Mouse (Mus musculus) midbrain, embryonic 14.5 days (tissue): ENCODE measurements around the gene Atxn1. TPM values are rescaled to one million over a fixed set of nuclear protein-coding genes. Genes with fewer than 3 reads are reported as not detected.

ENCODE experiments used
- ATAC-seq: fragments of 200-750 bp; cut with Nextera tagmentation; 2 replicates; pipeline ENCODE4 v1.8.0; 2017; ENCODE audit warnings: moderate number of reproducible peaks, moderate library complexity; ENCODE audit not compliant: low FRiP score, low TSS enrichment
- DNase-seq: peaks from one replicate; pipeline ENCODE4 v3.0.0-alpha.2; 2015
- H3K27ac ChIP-seq: fragments of 300-500 bp; sonication (generic); replicated peaks from 2 replicates; pipeline ENCODE4 v1.5.1; 2014; ENCODE audit warnings: mild to moderate bottlenecking, low read depth, low read length, moderate library complexity
- H3K27me3 ChIP-seq: fragments of 300-500 bp; sonication (generic); 2 replicates; pipeline ENCODE4 v1.6.1; 2014; ENCODE audit warnings: low read length, control low read depth, mixed read lengths; ENCODE audit not compliant: control insufficient read depth, insufficient read depth
- H3K36me3 ChIP-seq: fragments of 300-500 bp; sonication (generic); 2 replicates; pipeline ENCODE4 v1.6.1; 2014; ENCODE audit warnings: low read length, control low read depth; ENCODE audit not compliant: control insufficient read depth, insufficient read depth
- H3K4me1 ChIP-seq: fragments of 300-500 bp; sonication (generic); 2 replicates; pipeline ENCODE4 v1.6.1; 2014; ENCODE audit warnings: mild to moderate bottlenecking, antibody characterized with exemption, low read length, control low read depth; ENCODE audit not compliant: control insufficient read depth, insufficient read depth
- H3K4me2 ChIP-seq: fragments of 300-500 bp; sonication (generic); 2 replicates; pipeline ENCODE4 v1.6.1; 2014; ENCODE audit warnings: mild to moderate bottlenecking, low read length, moderate library complexity
- H3K4me3 ChIP-seq: fragments of 300-500 bp; sonication (generic); replicated peaks from 2 replicates; pipeline ENCODE4 v1.5.1; 2014; ENCODE audit warnings: low read depth, low read length
- H3K9ac ChIP-seq: fragments of 300-500 bp; sonication (generic); replicated peaks from 2 replicates; pipeline ENCODE4 v1.6.1; 2014; ENCODE audit warnings: mild to moderate bottlenecking, low read length, moderate library complexity
- H3K9me3 ChIP-seq: fragments of 300-500 bp; sonication (generic); 2 replicates; pipeline ENCODE4 v1.6.1; 2016; ENCODE audit warnings: low read length, control low read depth, mixed read lengths; ENCODE audit not compliant: control insufficient read depth
- WGBS: fragments of 180-500 bp; shearing (Covaris S2); extraction: QIAGEN DNeasy Blood & Tissue Kit; methylation state at CpG from one replicate; pipeline ENCODE4 v1.1.7; 2014; 5-methylcytosine and 5-hydroxymethylcytosine counted together
- polyA plus RNA-seq: library from polyadenylated mRNA; unstranded; fragments of >200 nt; fragmentation: Nextera tagmentation; extraction: Ambion mirVana; gene quantifications from 2 replicates; pipeline ENCODE4 v1.2.1, GENCODE M21; 2014

Atxn1 gene
- polyA plus RNA-seq, 1 experiment from 2014 or later, result 7.3 TPM

DNA sequence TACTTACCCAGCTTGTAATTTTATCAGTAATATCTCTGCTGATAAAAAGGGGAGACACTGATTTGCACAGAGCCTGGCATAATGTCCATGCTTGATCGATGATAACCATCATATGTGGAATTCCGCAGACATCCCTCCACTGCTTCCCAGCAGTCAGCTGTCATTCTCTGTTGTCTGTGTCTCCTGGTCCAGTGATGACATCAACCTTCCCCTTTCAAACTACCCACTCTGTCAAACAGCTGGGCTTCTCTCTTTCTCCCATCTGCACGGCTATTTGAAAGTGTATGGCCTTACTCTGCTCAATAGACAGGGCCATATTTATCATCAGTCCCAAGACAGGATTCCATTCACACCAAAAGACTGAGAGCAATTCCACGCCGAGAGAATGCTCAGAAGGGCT lies 387.4 kb downstream of the Atxn1 start:
- no peak overlapping the region for H3K4me2 ChIP-seq
- WGBS, result 61% methylated on average over 5 of the region's 5 CpGs
- H3K4me3 ChIP-seq, result no peak overlapping the region
- H3K9ac ChIP-seq, result no peak overlapping the region
- ATAC-seq (no peak), DNase-seq (no peak)
- no peaks in the 10 kb centered on the region for H3K27me3 ChIP-seq
- no peaks in the 10 kb centered on the region for H3K9me3 ChIP-seq
- peaks cover 4% of the 10 kb centered on the region; the same call in 1 of the 2 replicates for H3K4me1 ChIP-seq
- no peak overlapping the region for H3K27ac ChIP-seq
- no peaks in the 10 kb centered on the region for H3K36me3 ChIP-seq

DNA sequence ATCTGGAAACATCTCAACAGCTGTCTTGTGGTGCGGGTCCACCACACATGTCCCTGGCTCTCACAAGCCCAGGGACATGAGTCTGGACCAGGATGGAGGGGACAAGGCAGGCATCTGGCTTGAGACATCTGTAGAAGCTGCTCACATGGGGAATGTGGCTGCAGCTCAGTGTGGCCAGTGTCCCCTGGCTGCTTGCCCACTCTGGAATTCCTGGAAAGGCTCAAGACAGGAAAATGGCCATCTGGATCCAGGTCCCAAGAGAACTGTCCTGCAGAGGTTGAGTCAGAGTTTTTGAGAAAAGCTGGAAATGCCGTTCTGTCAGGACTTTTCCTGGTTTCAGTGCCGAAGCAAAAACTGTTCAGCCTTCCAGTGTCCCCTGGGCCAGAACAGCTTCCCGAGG lies 388.6 kb downstream of the Atxn1 start:
- Histone ChIP-seq H3K27me3 (no peaks in the 10 kb centered on the region), H3K4me3 (no peak overlapping the region), H3K27ac (no peak overlapping the region), H3K9me3 (no peaks in the 10 kb centered on the region), H3K36me3 (no peaks in the 10 kb centered on the region), H3K4me1 (peaks cover 4% of the 10 kb centered on the region; the same call in 1 of the 2 replicates), H3K4me2 (no peak overlapping the region), H3K9ac (no peak overlapping the region)
- 85% methylated on average over 4 of the region's 4 CpGs for WGBS
- no peak for ATAC-seq
- peak; percentile 27 for DNase-seq

DNA sequence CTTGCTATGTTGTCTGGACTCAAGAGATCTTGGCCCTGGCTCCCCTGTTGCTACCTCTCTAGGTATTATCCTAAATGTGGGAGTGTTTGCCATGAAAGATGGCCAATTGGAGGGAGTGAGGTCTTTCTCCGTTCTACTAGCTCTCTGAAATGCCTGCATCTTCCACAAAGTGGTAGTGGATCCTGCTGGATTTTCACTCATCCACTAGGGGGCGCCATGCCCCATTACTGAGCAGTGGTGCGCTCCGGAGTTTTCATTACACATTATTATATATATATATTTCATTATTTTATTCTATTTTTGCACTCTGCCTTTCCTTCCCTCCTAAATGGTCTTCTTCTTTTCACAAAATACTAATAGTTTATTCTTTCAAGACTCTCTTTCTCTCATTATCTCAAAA lies 392.0 kb downstream of the Atxn1 start:
- no peak overlapping the region for H3K9ac ChIP-seq
- no peak overlapping the region for H3K4me3 ChIP-seq
- H3K36me3 ChIP-seq, result no peaks in the 10 kb centered on the region
- no peaks in the 10 kb centered on the region for H3K9me3 ChIP-seq
- WGBS, result 36% methylated on average over 4 of the region's 4 CpGs
- ATAC-seq, result no peak
- H3K27ac ChIP-seq, result peak overlapping the region; percentile 15; the same call in 1 of the 2 replicates
- H3K4me2 ChIP-seq, result no peak overlapping the region
- peaks cover 4% of the 10 kb centered on the region; the same call in 1 of the 2 replicates for H3K4me1 ChIP-seq
- peak; percentile 84 for DNase-seq
- no peaks in the 10 kb centered on the region for H3K27me3 ChIP-seq

DNA sequence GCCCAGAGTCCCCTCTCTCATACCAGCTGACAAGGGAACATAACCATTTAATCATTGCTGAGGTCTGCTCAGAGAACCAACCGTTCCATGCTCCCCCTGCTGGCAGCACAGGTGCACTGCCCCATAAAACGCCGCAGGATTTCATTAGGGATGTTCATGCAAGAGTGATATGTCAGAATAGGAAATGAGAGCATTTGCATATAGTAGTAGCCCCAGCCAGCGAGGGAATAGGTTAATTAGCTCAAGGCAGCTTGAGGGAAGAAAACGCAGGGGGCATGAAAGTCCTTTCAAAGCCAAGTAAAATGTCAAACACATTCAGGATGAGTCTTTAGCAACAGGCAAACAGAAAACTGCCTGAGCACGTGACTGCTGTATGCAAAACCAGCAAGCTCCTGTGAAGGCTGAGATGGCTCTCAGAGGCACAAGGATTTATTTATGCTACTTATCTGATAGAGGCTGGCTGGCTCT lies 393.0 kb downstream of the Atxn1 start:
- H3K9ac ChIP-seq, result no peak overlapping the region
- under 1% methylated on average over 6 of the region's 6 CpGs for WGBS
- no peak overlapping the region for H3K4me3 ChIP-seq
- peaks cover 5% of the 10 kb centered on the region for H3K36me3 ChIP-seq
- ATAC-seq (peak; percentile 89), DNase-seq (peak; percentile 94)
- H3K9me3 ChIP-seq, result no peaks in the 10 kb centered on the region
- H3K27ac ChIP-seq, result peak overlapping the region; percentile 15; the same call in 1 of the 2 replicates
- peaks cover 4% of the 10 kb centered on the region; the same call in 1 of the 2 replicates for H3K4me1 ChIP-seq
- no peaks in the 10 kb centered on the region for H3K27me3 ChIP-seq
- peak overlapping the region; percentile 34 for H3K4me2 ChIP-seq

DNA sequence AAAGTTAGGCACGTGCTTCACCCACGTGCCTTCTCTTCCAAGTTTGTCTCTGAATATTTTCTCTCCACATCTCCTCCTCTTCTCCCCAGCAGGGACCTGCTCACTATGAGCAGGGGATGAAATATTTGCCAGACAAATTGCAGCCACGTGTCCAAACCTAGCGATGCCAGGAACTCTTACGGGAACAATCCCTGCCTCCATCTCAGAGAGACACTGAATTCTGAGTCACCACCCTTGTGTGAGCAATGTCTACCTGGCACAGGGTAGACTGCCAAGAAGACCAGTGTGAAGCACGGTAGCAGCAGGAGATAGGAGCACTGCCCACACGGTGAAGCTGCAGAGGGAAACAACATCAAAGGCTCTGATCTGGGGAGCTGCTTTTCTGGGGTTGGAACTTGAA lies 394.9 kb downstream of the Atxn1 start:
- peaks cover 11% of the 10 kb centered on the region for H3K36me3 ChIP-seq
- no peak overlapping the region for H3K9ac ChIP-seq
- no peak overlapping the region for H3K4me3 ChIP-seq
- H3K4me1 ChIP-seq, result peaks cover 4% of the 10 kb centered on the region; the same call in 1 of the 2 replicates
- H3K27me3 ChIP-seq, result no peaks in the 10 kb centered on the region
- H3K9me3 ChIP-seq, result no peaks in the 10 kb centered on the region
- H3K4me2 ChIP-seq, result no peak overlapping the region
- 84% methylated on average over 7 of the region's 7 CpGs for WGBS
- H3K27ac ChIP-seq, result no peak overlapping the region
- DNase-seq, result no peak
- ATAC-seq, result no peak

DNA sequence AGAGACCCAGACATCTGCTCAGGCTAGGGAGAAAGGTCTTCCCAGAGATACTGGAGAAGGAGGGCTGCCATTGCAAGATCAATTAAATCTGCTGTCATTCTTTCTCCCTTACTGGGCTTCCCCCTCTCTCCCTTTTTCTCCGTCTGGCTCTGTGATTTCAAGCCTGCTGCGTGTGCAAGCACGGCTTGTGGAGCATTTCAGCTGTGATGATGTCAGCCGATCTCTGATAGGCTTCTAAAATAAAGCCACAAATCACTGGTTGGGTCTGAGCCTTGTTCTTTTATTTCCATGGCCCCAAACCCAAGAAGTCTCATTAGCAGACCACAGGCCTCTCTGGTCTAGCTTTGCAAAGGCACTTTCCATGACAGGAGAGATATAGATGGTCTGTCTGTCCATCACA lies 399.9 kb downstream of the Atxn1 start:
- no peak for DNase-seq
- H3K27me3 ChIP-seq, result no peaks in the 10 kb centered on the region
- no peak for ATAC-seq
- H3K4me3 ChIP-seq, result no peak overlapping the region
- H3K9ac ChIP-seq, result no peak overlapping the region
- H3K27ac ChIP-seq, result no peak overlapping the region
- 75% methylated on average over 4 of the region's 4 CpGs for WGBS
- H3K36me3 ChIP-seq, result peaks cover 11% of the 10 kb centered on the region
- H3K4me1 ChIP-seq, result no peaks in the 10 kb centered on the region
- no peaks in the 10 kb centered on the region for H3K9me3 ChIP-seq
- H3K4me2 ChIP-seq, result no peak overlapping the region

DNA sequence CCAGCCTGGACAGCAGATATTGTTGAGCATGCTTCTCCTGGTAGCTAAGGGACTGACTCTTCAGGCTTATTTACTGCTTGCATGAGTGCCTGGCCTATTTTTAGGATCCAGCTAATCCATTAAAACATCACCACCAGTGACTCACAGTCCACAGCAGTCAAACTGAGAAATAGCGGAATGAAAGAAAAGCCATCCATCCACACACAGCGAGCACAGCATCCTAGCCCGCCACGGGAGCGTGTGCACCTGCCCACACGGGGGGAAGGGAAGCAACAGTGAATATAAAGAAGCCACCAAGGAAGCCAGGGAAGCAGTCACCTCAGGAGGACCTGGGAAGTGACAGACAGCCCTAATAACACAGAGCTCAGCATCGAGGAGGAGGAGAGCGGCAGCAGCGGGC lies 402.8 kb downstream of the Atxn1 start:
- Histone ChIP-seq H3K27me3 (no peaks in the 10 kb centered on the region), H3K9me3 (no peaks in the 10 kb centered on the region), H3K9ac (no peak overlapping the region), H3K36me3 (peaks cover 9% of the 10 kb centered on the region), H3K4me2 (no peak overlapping the region), H3K27ac (no peak overlapping the region), H3K4me3 (no peak overlapping the region), H3K4me1 (no peaks in the 10 kb centered on the region; the same call in 1 of the 2 replicates)
- DNase-seq (no peak), ATAC-seq (no peak)
- WGBS, result 76% methylated on average over 9 of the region's 9 CpGs

DNA sequence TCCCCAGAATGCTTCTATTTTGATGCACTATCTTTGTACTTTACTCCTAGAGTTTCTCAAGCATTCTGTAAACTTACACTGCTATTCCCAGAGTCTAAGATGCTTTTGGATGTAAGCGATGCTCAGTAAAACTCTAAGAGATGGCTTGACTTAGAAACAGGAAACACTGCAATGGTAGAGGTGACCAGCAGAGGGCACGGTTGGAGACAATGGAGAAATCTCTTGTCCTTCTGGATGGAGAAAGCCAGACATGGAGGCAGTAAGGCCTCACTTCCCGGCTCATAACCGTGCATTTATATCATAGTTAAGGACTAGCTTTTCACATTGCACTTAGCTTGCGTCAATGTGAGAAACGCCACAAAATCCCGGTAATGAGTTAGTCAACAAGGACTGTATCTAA lies 404.3 kb downstream of the Atxn1 start:
- DNase-seq (peak; percentile 68), ATAC-seq (no peak)
- no peaks in the 10 kb centered on the region for H3K9me3 ChIP-seq
- H3K27ac ChIP-seq, result no peak overlapping the region
- no peak overlapping the region for H3K4me2 ChIP-seq
- no peak overlapping the region for H3K9ac ChIP-seq
- no peaks in the 10 kb centered on the region for H3K27me3 ChIP-seq
- 0 out of 2 replicates have a peak, but pooled peaks cover 4% of the 10 kb centered on the region for H3K36me3 ChIP-seq
- no peaks in the 10 kb centered on the region; the same call in 1 of the 2 replicates for H3K4me1 ChIP-seq
- WGBS, result 80% methylated on average over 7 of the region's 7 CpGs
- no peak overlapping the region for H3K4me3 ChIP-seq

DNA sequence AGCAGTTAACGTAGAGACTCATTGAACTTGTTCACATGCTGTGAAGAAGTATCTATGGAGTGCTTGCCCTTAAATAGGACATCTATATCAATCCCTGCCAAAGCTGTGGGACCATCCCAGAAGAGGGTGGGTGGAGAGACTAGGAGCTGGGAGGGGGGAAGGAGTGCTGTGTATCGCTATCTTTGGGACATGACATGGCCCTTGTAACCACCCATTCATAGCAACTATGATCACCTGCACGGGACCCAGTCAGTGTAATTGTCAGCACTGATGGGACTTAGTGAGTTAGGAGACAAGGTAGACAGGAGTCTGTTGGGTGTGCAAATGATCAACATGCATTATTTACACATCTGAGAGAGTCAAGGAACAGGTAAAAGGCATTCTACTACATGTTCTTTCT lies 405.6 kb downstream of the Atxn1 start:
- no peak overlapping the region for H3K4me2 ChIP-seq
- no peaks in the 10 kb centered on the region for H3K27me3 ChIP-seq
- ATAC-seq, result no peak
- H3K27ac ChIP-seq, result no peak overlapping the region
- H3K9me3 ChIP-seq, result no peaks in the 10 kb centered on the region
- 0 out of 2 replicates have a peak, but pooled peaks cover 4% of the 10 kb centered on the region for H3K36me3 ChIP-seq
- no peaks in the 10 kb centered on the region; the same call in 1 of the 2 replicates for H3K4me1 ChIP-seq
- 90% methylated on average over 3 of the region's 3 CpGs for WGBS
- H3K4me3 ChIP-seq, result no peak overlapping the region
- no peak overlapping the region for H3K9ac ChIP-seq
- DNase-seq, result no peak
